Mouse (Mus musculus): Measurements from ENCODE around the gene Pkn3.

Pkn3 gene

DNA sequence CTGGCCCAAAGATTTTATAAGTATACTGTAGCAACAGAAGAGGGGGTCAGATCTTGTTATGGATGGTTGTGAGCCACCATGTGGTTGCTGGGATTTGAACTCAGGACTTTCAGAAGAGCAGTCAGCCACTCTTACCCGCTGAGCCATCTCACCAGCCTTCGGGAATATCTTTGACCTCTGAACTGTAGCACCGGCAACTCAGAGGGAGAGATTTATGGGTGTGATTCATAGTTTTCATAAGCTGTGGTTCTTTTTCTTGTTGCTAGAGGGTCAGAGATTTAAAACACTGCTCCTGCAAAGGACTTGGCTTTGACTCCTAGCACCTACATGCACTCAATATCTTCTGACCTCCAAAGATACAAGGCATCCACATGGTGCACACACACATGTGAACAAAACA is 1.9 kb upstream of the Pkn3 start:
- DNase-seq (ENCODE audit: low read depth, low spot score): no peak
- Histone ChIP-seq H3K27me3 (ENCODE audit: control insufficient read depth, insufficient read depth, low read length, poor library complexity, severe bottlenecking) (no peaks in the 10 kb centered on the region), H3K36me3 (ENCODE audit: control insufficient read depth, insufficient read depth, low read length, poor library complexity, severe bottlenecking) (peaks cover 3% of the 10 kb centered on the region; the same call in 1 of the 2 replicates)

DNA sequence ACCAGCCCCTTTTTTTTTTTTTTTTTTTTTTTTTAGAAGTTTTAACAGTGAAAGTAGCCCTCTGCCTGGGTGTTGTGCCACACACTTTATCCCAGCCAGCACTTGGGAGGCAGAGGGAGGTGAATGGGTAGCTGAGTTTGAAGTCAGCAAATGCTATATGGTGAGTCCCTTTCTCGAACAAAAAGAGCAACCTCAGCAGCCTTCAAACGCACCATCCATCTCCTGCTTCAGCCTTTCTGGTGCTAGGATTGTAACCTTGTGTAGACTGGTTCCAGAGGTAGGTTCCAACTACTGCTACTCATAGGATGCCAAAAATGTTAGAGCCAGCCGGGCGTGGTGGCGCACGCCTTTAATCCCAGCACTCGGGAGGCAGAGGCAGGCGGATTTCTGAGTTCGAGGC is 1.0 kb upstream of the Pkn3 start:
- DNase-seq (ENCODE audit: low read depth, low spot score): no peak
- H3K36me3 ChIP-seq (ENCODE audit: control insufficient read depth, insufficient read depth, low read length, poor library complexity, severe bottlenecking): 0 out of 2 replicates have a peak, but pooled peaks cover 2% of the 10 kb centered on the region

DNA sequence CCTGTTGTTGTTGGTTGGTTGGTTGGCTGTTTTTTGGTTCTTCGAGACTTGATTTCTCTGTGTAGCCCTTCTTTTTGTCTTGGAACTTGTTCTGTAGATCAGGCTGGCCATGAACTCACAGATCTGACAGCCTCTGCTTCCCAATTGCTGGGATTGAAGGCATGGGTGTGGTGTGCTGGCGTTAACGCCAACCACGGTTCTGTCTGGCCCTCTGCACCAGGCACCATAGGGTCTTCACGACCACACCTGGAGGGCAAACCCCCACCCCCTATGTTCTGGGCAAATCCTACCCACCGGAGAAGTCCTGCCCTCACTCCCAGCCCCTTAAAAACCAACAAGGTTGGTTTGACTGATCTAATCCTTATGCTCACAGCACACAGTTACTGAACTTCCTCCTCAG is 525 bp upstream of the Pkn3 start:
- 0 out of 2 replicates have a peak, but pooled peaks cover under 1% of the 10 kb centered on the region for H3K36me3 ChIP-seq (ENCODE audit: control insufficient read depth, insufficient read depth, low read length, poor library complexity, severe bottlenecking)
- H3K27me3 ChIP-seq (ENCODE audit: control insufficient read depth, insufficient read depth, low read length, poor library complexity, severe bottlenecking): no peaks in the 10 kb centered on the region
- DNase-seq (ENCODE audit: low read depth, low spot score): no peak

More for the DNA sequence above, 1.0 kb upstream of the Pkn3 start:
- H3K27me3 ChIP-seq (ENCODE audit: control insufficient read depth, insufficient read depth, low read length, poor library complexity, severe bottlenecking): no peaks in the 10 kb centered on the region

GRCm38 (mm10) chr2:30078349-30078712 is 847 bp downstream of the Pkn3 start:
- DNase-seq (ENCODE audit: low read depth, low spot score): no peak

DNA sequence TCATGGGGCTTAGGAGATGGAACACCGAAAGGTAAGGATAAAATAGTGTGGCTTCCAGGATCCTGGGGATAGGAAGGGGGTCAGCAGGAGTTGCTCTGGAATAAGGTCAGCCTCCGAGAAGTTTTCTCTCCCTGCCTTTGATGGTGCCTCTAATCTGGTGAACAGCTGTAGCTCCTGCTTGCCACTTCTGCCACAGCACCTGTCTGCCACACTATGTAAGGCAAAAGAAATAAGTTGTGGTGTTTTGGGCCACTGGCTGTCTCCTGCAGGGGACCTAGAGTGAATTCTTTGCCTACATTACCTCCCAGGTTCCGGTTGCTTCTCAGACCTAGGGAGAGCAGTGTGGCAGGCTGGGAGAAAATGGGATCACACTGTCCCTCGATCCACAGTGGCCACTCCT is 1.3 kb downstream of the Pkn3 start:
- no peak for DNase-seq (ENCODE audit: low read depth, low spot score)
- no peaks in the 10 kb centered on the region for H3K36me3 ChIP-seq (ENCODE audit: control insufficient read depth, insufficient read depth, low read length, poor library complexity, severe bottlenecking)
- H3K27me3 ChIP-seq (ENCODE audit: control insufficient read depth, insufficient read depth, low read length, poor library complexity, severe bottlenecking): no peaks in the 10 kb centered on the region

More at GRCm38 (mm10) chr2:30078349-30078712, 847 bp downstream of the Pkn3 start:
- H3K27me3 ChIP-seq (ENCODE audit: control insufficient read depth, insufficient read depth, low read length, poor library complexity, severe bottlenecking): no peaks in the 10 kb centered on the region
- no peaks in the 10 kb centered on the region for H3K36me3 ChIP-seq (ENCODE audit: control insufficient read depth, insufficient read depth, low read length, poor library complexity, severe bottlenecking)

DNA sequence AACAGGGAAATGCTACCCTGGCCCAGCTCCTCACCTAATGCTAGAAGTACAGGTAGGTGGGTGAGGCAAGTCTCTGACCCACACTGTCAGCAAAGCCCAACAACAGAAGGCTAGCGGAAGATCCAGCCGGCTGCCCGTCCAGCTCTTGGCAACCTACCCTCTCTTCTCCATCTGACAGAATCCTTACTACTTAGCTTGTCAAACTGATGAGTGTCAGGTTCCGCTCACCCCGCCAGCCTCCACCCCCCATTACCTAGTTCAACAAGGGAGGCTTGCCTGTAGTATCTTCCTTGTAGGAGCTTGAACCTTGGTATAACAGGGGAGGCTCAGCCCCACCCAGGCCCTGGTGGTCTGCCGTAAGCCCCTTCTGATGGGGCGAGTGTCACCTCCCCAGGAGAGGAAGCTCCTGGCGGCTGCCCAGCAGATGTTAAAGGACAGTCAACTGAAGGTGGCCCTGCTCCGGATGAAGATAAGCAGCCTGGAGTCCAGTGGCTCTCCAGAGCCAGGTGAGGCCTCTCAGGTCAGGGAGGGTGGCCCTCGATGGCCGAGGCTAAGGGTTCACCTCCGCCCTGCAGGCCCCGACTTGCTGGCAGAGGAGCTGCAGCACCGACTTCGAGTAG is 2.8 kb downstream of the Pkn3 start:
- Histone ChIP-seq H3K36me3 (ENCODE audit: control insufficient read depth, insufficient read depth, low read length, poor library complexity, severe bottlenecking) (no peaks in the 10 kb centered on the region), H3K27me3 (ENCODE audit: control insufficient read depth, insufficient read depth, low read length, poor library complexity, severe bottlenecking) (no peaks in the 10 kb centered on the region)
- DNase-seq (ENCODE audit: low read depth, low spot score): no peak

DNA sequence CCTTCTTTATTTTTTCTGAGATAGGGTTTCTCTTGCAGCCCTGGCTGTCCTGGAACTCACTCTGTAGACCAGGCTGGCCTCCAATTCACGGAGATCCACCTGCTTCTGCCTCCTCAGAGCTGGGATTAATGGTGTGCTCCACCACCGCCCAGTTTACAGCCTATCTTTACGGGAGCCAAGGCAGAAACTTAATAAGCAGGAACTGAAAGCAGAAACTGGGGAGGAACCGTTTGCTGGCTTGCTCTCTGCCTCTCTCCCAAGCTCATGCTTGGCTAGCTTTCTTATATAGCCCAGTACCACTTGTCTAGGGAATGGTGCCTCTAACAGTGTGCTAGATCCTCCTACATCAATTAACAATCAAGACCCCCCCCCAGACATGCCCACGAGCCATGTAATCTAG is 6.6 kb downstream of the Pkn3 start:
- Histone ChIP-seq H3K27me3 (ENCODE audit: control insufficient read depth, insufficient read depth, low read length, poor library complexity, severe bottlenecking) (no peaks in the 10 kb centered on the region), H3K36me3 (ENCODE audit: control insufficient read depth, insufficient read depth, low read length, poor library complexity, severe bottlenecking) (no peaks in the 10 kb centered on the region)
- peak; percentile 44 for DNase-seq (ENCODE audit: low read depth, low spot score)

- no peak for DNase-seq (ENCODE audit: low read depth, low spot score)
- H3K27me3 ChIP-seq (ENCODE audit: control insufficient read depth, insufficient read depth, low read length, poor library complexity, severe bottlenecking): no peaks in the 10 kb centered on the region
Observed at GRCm38 (mm10) chr2:30084632-30085031, 7.1 kb downstream of the Pkn3 start.

DNA sequence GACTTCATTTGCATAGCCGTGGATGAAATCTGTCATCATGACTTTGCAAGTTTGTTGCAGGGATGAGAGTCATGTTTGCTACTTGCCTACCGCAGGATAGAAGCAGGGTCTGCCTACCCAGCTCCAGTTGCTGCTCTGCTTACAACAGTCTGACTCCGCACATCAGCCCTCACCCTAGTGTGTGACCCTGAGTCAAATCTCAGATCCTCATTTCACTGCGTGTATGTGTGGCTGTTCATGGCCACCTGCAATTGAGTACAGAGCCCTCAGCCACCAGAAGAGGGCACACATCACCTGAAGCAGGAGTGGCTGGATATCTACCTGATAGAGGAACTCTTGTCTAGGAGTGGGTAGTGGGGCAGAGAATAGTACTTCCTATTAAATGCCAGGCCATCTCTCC is 9.8 kb downstream of the Pkn3 start:
- Histone ChIP-seq H3K27me3 (ENCODE audit: control insufficient read depth, insufficient read depth, low read length, poor library complexity, severe bottlenecking) (no peaks in the 10 kb centered on the region), H3K36me3 (ENCODE audit: control insufficient read depth, insufficient read depth, low read length, poor library complexity, severe bottlenecking) (no peaks in the 10 kb centered on the region; the same call in 1 of the 2 replicates)
- DNase-seq (ENCODE audit: low read depth, low spot score): no peak

More at GRCm38 (mm10) chr2:30084632-30085031, 7.1 kb downstream of the Pkn3 start:
- no peaks in the 10 kb centered on the region for H3K36me3 ChIP-seq (ENCODE audit: control insufficient read depth, insufficient read depth, low read length, poor library complexity, severe bottlenecking)

GRCm38 (mm10) chr2:30091521-30091920 is 14.0 kb downstream of the Pkn3 start:
- no peak for DNase-seq (ENCODE audit: low read depth, low spot score)
- no peaks in the 10 kb centered on the region for H3K27me3 ChIP-seq (ENCODE audit: control insufficient read depth, insufficient read depth, low read length, poor library complexity, severe bottlenecking)

GRCm38 (mm10) chr2:30092280-30092918 is 14.9 kb downstream of the Pkn3 start:
- no peaks in the 10 kb centered on the region for H3K27me3 ChIP-seq (ENCODE audit: control insufficient read depth, insufficient read depth, low read length, poor library complexity, severe bottlenecking)
- no peaks in the 10 kb centered on the region; the same call in 1 of the 2 replicates for H3K36me3 ChIP-seq (ENCODE audit: control insufficient read depth, insufficient read depth, low read length, poor library complexity, severe bottlenecking)
- no peak for DNase-seq (ENCODE audit: low read depth, low spot score)

More at GRCm38 (mm10) chr2:30091521-30091920, 14.0 kb downstream of the Pkn3 start:
- no peaks in the 10 kb centered on the region; the same call in 1 of the 2 replicates for H3K36me3 ChIP-seq (ENCODE audit: control insufficient read depth, insufficient read depth, low read length, poor library complexity, severe bottlenecking)

- peak; percentile 100 for DNase-seq (ENCODE audit: low read depth, low spot score)
- no peaks in the 10 kb centered on the region; the same call in 1 of the 2 replicates for H3K36me3 ChIP-seq (ENCODE audit: control insufficient read depth, insufficient read depth, low read length, poor library complexity, severe bottlenecking)
- no peaks in the 10 kb centered on the region for H3K27me3 ChIP-seq (ENCODE audit: control insufficient read depth, insufficient read depth, low read length, poor library complexity, severe bottlenecking)
Observed at GRCm38 (mm10) chr2:30093471-30094207, 16.2 kb downstream of the Pkn3 start, which contains the start of gene Zdhhc12. Gene Zdhhc12 (minus strand): TSS chr2:30093648.

GRCm38 (mm10) chr2:30094208-30094588 is 16.7 kb downstream of the Pkn3 start:
- no peak for DNase-seq (ENCODE audit: low read depth, low spot score)
- Histone ChIP-seq H3K27me3 (ENCODE audit: control insufficient read depth, insufficient read depth, low read length, poor library complexity, severe bottlenecking) (no peaks in the 10 kb centered on the region), H3K36me3 (ENCODE audit: control insufficient read depth, insufficient read depth, low read length, poor library complexity, severe bottlenecking) (no peaks in the 10 kb centered on the region; the same call in 1 of the 2 replicates)

DNA sequence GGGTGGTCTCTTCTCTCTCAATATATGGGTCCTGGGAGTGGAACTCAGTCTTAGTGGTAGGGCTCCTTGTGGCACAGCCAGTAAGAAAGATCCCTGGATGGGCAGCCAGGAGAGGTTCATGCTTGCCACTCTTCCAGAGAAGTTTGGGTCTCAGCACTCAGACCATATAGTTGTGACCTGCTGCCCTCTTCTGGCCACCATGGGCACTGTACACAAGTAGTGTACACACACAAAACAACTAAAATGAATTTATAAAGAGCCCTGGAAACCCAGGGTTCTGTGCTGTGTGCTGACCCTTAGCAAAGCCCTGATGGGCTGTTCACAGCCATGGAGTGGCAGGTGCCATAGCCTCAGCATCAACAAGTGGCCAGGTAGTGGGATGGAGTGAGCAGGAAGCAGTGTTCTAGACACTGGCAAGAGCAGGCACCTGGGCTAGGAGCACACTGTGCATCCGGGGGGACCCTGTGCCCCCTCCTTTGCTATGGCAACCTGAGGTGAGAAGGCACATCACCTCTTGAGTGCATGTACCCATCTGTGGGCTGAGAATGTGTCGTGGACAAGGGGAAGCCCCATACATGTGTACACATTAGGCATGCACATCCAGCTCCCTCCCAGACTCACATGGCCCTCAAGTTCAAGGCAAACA is 18.5 kb downstream of the Pkn3 start:
- DNase-seq (ENCODE audit: low read depth, low spot score): peak; percentile 81
- Histone ChIP-seq H3K27me3 (ENCODE audit: control insufficient read depth, insufficient read depth, low read length, poor library complexity, severe bottlenecking) (no peaks in the 10 kb centered on the region), H3K36me3 (ENCODE audit: control insufficient read depth, insufficient read depth, low read length, poor library complexity, severe bottlenecking) (no peaks in the 10 kb centered on the region)
